Mouse (Mus musculus) liver, embryonic 11.5 days (tissue): ENCODE results near the gene Kcnk10. TPM values are rescaled to one million over a fixed set of nuclear protein-coding genes. Genes with fewer than 3 reads are reported as not detected.
"Not testable (repeated sequence)": the region's sequence is repeated elsewhere in the genome, so short reads cannot be mapped to it uniquely, and the experiment has no call there.

Source experiments
- ATAC-seq: fragments of 200-750 bp; cut with Nextera tagmentation; replicated peaks from 2 replicates; pipeline ENCODE4 v1.8.0; 2017; ENCODE audit warnings: moderate number of reproducible peaks, mild to moderate bottlenecking, moderate TSS enrichment, moderate library complexity; ENCODE audit not compliant: low FRiP score
- DNase-seq: peaks from one replicate; pipeline ENCODE4 v3.0.0-alpha.2; 2017; ENCODE audit warnings: low spot score
- H3K27ac ChIP-seq: fragments of 300-500 bp; sonication (generic); 2 replicates; pipeline ENCODE4 v1.5.1; 2014; ENCODE audit warnings: mild to moderate bottlenecking, low read depth, low read length, control low read depth
- H3K27me3 ChIP-seq: fragments of 300-500 bp; sonication (generic); replicated peaks from 2 replicates; pipeline ENCODE4 v1.6.1; 2014; ENCODE audit warnings: low read length, mixed read lengths; ENCODE audit not compliant: control insufficient read depth, insufficient read depth
- H3K36me3 ChIP-seq: fragments of 300-500 bp; sonication (generic); 2 replicates; pipeline ENCODE4 v1.6.1; 2014; ENCODE audit warnings: mild to moderate bottlenecking, low read length, moderate library complexity, mixed read lengths; ENCODE audit not compliant: control insufficient read depth, insufficient read depth
- H3K4me1 ChIP-seq: fragments of 300-500 bp; sonication (generic); replicated peaks from 2 replicates; pipeline ENCODE4 v1.6.1; 2014; ENCODE audit warnings: low read length, mixed read lengths; ENCODE audit not compliant: control insufficient read depth, insufficient read depth
- H3K4me2 ChIP-seq: fragments of 300-500 bp; sonication (generic); 2 replicates; pipeline ENCODE4 v1.6.1; 2014; ENCODE audit warnings: mild to moderate bottlenecking, control low read depth, moderate library complexity
- H3K4me3 ChIP-seq: fragments of 300-500 bp; sonication (generic); 2 replicates; pipeline ENCODE4 v1.5.1; 2014; ENCODE audit warnings: low read depth, low read length, control low read depth
- H3K9ac ChIP-seq: fragments of 300-500 bp; sonication (generic); 2 replicates; pipeline ENCODE4 v1.6.1; 2014; ENCODE audit warnings: low read depth, low read length, control low read depth
- H3K9me3 ChIP-seq: fragments of 300-500 bp; sonication (generic); 2 replicates; pipeline ENCODE4 v1.6.1; 2016; ENCODE audit warnings: low read length, inconsistent platforms, mixed read lengths; ENCODE audit not compliant: control insufficient read depth
- WGBS: fragments of 180-500 bp; shearing (Covaris S2); extraction: QIAGEN DNeasy Blood & Tissue Kit; methylation state at CpG from one replicate; pipeline ENCODE4 v1.1.7; 2014; 5-methylcytosine and 5-hydroxymethylcytosine counted together
- polyA plus RNA-seq: library from polyadenylated mRNA; unstranded; fragments of >200 nt; fragmentation: Nextera tagmentation; extraction: Ambion mirVana; gene quantifications from 2 replicates; pipeline ENCODE4 v1.2.1, GENCODE M21; 2014

Gene Kcnk10
- polyA plus RNA-seq, result 0.26 TPM in 1 of 2 replicates, not detected in the other

GRCm38 (mm10) chr12:98577861-98578360, at the start of gene Kcnk10:
Gene Kcnk10 (minus strand): TSS chr12:98578310.
- peak within 1 kb of the TSS; percentile 46 for H3K4me2 ChIP-seq
- H3K9ac ChIP-seq, result no peak within 1 kb of the TSS

GRCm38 (mm10) chr12:98627392-98628259, 49.5 kb upstream of the Kcnk10 start, which contains the start of gene Spata7:
Gene Spata7 (plus strand): TSS chr12:98628157.
- no peak within 1 kb of the TSS for H3K27ac ChIP-seq
- 3% methylated on average over 32 of the region's 32 CpGs for WGBS
- H3K9me3 ChIP-seq, result no peaks in the 10 kb centered on the region
- DNase-seq, result peak; percentile 86
- H3K4me1 ChIP-seq, result no peaks in the 10 kb centered on the region; the same call in 1 of the 2 replicates
- no peaks in the 10 kb centered on the region for H3K27me3 ChIP-seq
- peak; percentile 98 for ATAC-seq
- peak within 1 kb of the TSS; percentile 74 for H3K9ac ChIP-seq
- H3K4me2 ChIP-seq, result peak within 1 kb of the TSS; percentile 69
- H3K36me3 ChIP-seq, result no peaks in the 10 kb centered on the region
- H3K4me3 ChIP-seq, result peak within 1 kb of the TSS; percentile 82

More at GRCm38 (mm10) chr12:98577861-98578360, at the start of gene Kcnk10:
- no peak within 1 kb of the TSS for H3K4me3 ChIP-seq
- ATAC-seq (no peak), DNase-seq (no peak)
- H3K27ac ChIP-seq, result no peak within 1 kb of the TSS
- H3K4me1 ChIP-seq, result no peaks in the 10 kb centered on the region; the same call in 1 of the 2 replicates
- no peaks in the 10 kb centered on the region for H3K9me3 ChIP-seq
- WGBS, result 5% methylated on average over 22 of the region's 22 CpGs
- no peaks in the 10 kb centered on the region for H3K36me3 ChIP-seq
- H3K27me3 ChIP-seq, result peaks cover 59% of the 10 kb centered on the region

DNA sequence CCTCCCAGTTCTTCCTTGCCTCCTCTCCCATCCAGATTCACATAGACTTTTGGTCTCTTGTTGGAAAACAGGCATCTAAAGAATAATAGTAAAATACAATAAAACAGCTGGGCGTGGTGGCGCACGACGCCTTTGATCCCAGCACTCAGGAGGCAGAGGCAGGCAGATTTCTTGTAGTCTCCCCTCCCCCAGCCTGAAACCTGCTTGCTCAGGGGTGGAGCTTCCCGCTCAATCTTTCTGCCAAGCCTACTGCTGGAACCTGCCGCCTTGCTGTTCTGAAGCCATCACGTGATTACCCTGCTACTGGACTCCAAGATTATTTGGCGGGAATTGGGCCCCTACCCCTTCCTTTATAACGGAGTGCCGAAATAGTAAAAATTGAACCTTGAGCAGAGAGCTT, 45.2 kb upstream of the Kcnk10 start:
- not testable (repeated sequence) for H3K4me3 ChIP-seq, H3K9ac ChIP-seq, H3K9me3 ChIP-seq, ATAC-seq, DNase-seq, H3K36me3 ChIP-seq, H3K27ac ChIP-seq, H3K27me3 ChIP-seq, H3K4me2 ChIP-seq, H3K4me1 ChIP-seq
- 79% methylated on average over 10 of the region's 10 CpGs for WGBS

- not testable (repeated sequence) for H3K36me3 ChIP-seq, H3K27ac ChIP-seq, ATAC-seq, H3K4me3 ChIP-seq, H3K9ac ChIP-seq, H3K4me1 ChIP-seq, DNase-seq, H3K4me2 ChIP-seq, H3K9me3 ChIP-seq, H3K27me3 ChIP-seq
- WGBS, result 49% methylated on average over 6 of the region's 6 CpGs
Observed at GRCm38 (mm10) chr12:98620922-98621321, 42.8 kb upstream of the Kcnk10 start.

GRCm38 (mm10) chr12:98619496-98619895, 41.4 kb upstream of the Kcnk10 start:
- 79% methylated on average over 2 of the region's 2 CpGs for WGBS
- Histone ChIP-seq H3K27ac (no peak overlapping the region), H3K4me1 (no peaks in the 10 kb centered on the region), H3K9me3 (no peaks in the 10 kb centered on the region), H3K4me2 (no peak overlapping the region), H3K9ac (no peak overlapping the region), H3K36me3 (no peaks in the 10 kb centered on the region), H3K4me3 (no peak overlapping the region), H3K27me3 (no peaks in the 10 kb centered on the region)
- ATAC-seq (no peak), DNase-seq (no peak)

GRCm38 (mm10) chr12:98615746-98616145, 37.6 kb upstream of the Kcnk10 start:
- Histone ChIP-seq H3K27ac (no peak overlapping the region), H3K27me3 (no peaks in the 10 kb centered on the region), H3K4me1 (no peaks in the 10 kb centered on the region), H3K9ac (no peak overlapping the region), H3K36me3 (no peaks in the 10 kb centered on the region), H3K9me3 (no peaks in the 10 kb centered on the region), H3K4me2 (no peak overlapping the region), H3K4me3 (no peak overlapping the region)
- WGBS, result 64% methylated on average over 5 of the region's 5 CpGs
- DNase-seq, result no peak
- no peak for ATAC-seq

DNA sequence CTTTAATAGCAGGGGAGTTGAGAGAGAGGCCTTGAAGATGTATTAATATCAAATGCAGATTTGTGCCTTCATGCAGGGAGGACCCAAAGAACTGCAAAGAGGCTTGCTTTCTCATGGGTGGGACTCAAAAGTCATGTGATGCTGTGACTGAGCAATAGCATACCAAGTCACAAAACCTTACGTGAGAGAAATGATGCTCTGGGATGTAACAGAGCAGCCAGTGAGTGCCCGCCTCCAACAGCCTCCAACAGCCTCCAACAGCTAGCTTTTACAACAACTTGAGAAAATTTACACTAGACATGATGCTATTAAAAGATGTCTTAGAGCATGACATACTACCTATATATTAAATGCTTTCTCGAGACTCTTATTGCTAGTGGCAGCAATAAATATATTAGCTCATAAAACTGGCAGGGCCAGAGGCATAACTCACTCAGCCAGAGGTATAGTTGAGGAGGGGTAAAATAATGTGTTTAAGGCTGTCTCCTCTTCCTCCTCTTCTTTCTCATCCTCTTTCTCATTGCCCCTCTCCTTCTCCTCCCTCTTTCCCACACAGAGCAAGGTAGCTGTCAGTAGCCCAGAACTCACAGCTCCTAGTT, 36.9 kb upstream of the Kcnk10 start:
- WGBS, result 69% methylated on average over 3 of the region's 3 CpGs
- DNase-seq (no peak), ATAC-seq (no peak)
- Histone ChIP-seq H3K27me3 (no peaks in the 10 kb centered on the region), H3K4me1 (no peaks in the 10 kb centered on the region), H3K4me2 (no peak overlapping the region), H3K9ac (no peak overlapping the region), H3K4me3 (no peak overlapping the region), H3K27ac (no peak overlapping the region), H3K9me3 (no peaks in the 10 kb centered on the region), H3K36me3 (no peaks in the 10 kb centered on the region)

DNA sequence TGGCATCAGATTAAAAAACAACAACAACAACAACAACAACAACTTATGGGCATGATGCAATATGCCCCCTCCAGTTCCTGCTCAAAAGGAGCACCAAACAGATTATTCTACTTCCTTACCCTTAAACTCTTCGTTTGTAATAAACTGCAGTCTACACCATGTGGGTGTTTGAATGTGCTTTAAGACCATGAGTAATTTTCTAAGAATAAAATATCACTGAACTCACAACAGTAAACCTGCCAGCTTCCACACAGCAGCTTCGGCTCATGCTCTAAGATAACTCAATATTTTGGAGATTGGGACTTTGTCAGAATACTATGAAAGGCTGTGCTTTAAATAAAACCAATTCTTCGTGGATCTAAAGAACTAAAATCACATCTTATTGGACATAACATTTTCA, 32.2 kb upstream of the Kcnk10 start:
- 66% methylated on average over 3 of the region's 3 CpGs for WGBS
- ATAC-seq, result no peak

More for the DNA sequence above, 32.2 kb upstream of the Kcnk10 start:
- DNase-seq, result no peak
- no peaks in the 10 kb centered on the region for H3K27me3 ChIP-seq
- H3K27ac ChIP-seq, result no peak overlapping the region
- no peak overlapping the region for H3K4me2 ChIP-seq
- H3K9ac ChIP-seq, result no peak overlapping the region
- no peaks in the 10 kb centered on the region for H3K9me3 ChIP-seq
- no peaks in the 10 kb centered on the region for H3K4me1 ChIP-seq
- H3K4me3 ChIP-seq, result no peak overlapping the region
- H3K36me3 ChIP-seq, result no peaks in the 10 kb centered on the region
